Mouse (Mus musculus): Measurements from ENCODE around the gene Nectin2. TPM values are rescaled to one million over a fixed set of nuclear protein-coding genes. Genes with fewer than 3 reads are reported as not detected.

Nectin2 gene
- polyA plus RNA-seq, 1 experiment from 2014 or later, result 93.1 TPM

GRCm38 (mm10) chr7:19760021-19760420 is 9.7 kb upstream of the Nectin2 start:
- Histone ChIP-seq H3K4me2 (replicated peaks; ENCODE audit: low read depth) (no peak overlapping the region), H3K4me3 (ENCODE audit: low read depth, low read length) (no peak overlapping the region), H3K36me3 (ENCODE audit: control insufficient read depth, insufficient read depth) (peaks cover 10% of the 10 kb centered on the region), H3K4me1 (replicated peaks; ENCODE audit: control insufficient read depth, insufficient read depth, low read length) (no peaks in the 10 kb centered on the region), H3K27ac (ENCODE audit: low read depth, low read length) (no peak overlapping the region), H3K9me3 (ENCODE audit: control insufficient read depth) (no peaks in the 10 kb centered on the region), H3K9ac (ENCODE audit: low read depth, low read length) (no peak overlapping the region), H3K27me3 (replicated peaks; ENCODE audit: control insufficient read depth, insufficient read depth, low read length) (no peaks in the 10 kb centered on the region)
- no peak for ATAC-seq
- TF ChIP-seq CTCF (IDR thresholded peaks at IDR 0.05; ENCODE audit: low read depth), result no peak
- 63% methylated on average over 13 of the region's 13 CpGs for WGBS

- no peak for ATAC-seq
- Histone ChIP-seq H3K27ac (ENCODE audit: low read depth, low read length) (no peak overlapping the region), H3K9me3 (ENCODE audit: control insufficient read depth) (no peaks in the 10 kb centered on the region), H3K4me1 (replicated peaks; ENCODE audit: control insufficient read depth, insufficient read depth, low read length) (peaks cover 2% of the 10 kb centered on the region; the same call in 1 of the 2 replicates), H3K4me2 (replicated peaks; ENCODE audit: low read depth) (no peak overlapping the region), H3K4me3 (ENCODE audit: low read depth, low read length) (no peak overlapping the region), H3K36me3 (ENCODE audit: control insufficient read depth, insufficient read depth) (peaks cover 5% of the 10 kb centered on the region), H3K9ac (ENCODE audit: low read depth, low read length) (no peak overlapping the region), H3K27me3 (replicated peaks; ENCODE audit: control insufficient read depth, insufficient read depth, low read length) (no peaks in the 10 kb centered on the region)
- TF ChIP-seq CTCF (IDR thresholded peaks at IDR 0.05; ENCODE audit: low read depth), result no peak
- WGBS, result 86% methylated on average over 13 of the region's 13 CpGs
Measured at GRCm38 (mm10) chr7:19758623-19759022, 8.3 kb upstream of the Nectin2 start.

- Histone ChIP-seq H3K27me3 (replicated peaks; ENCODE audit: control insufficient read depth, insufficient read depth, low read length) (no peaks in the 10 kb centered on the region), H3K27ac (ENCODE audit: low read depth, low read length) (peak overlapping the region; percentile 54; the same call in 1 of the 2 replicates), H3K4me3 (ENCODE audit: low read depth, low read length) (no peak overlapping the region), H3K9ac (ENCODE audit: low read depth, low read length) (no peak overlapping the region), H3K9me3 (ENCODE audit: control insufficient read depth) (no peaks in the 10 kb centered on the region), H3K4me2 (replicated peaks; ENCODE audit: low read depth) (peak overlapping the region; percentile 18; the same call in 1 of the 2 replicates), H3K36me3 (ENCODE audit: control insufficient read depth, insufficient read depth) (no peaks in the 10 kb centered on the region; the same call in 1 of the 2 replicates), H3K4me1 (replicated peaks; ENCODE audit: control insufficient read depth, insufficient read depth, low read length) (peaks cover 4% of the 10 kb centered on the region; the same call in 1 of the 2 replicates)
- TF ChIP-seq CTCF (IDR thresholded peaks at IDR 0.05; ENCODE audit: low read depth), result no peak
- WGBS, result 62% methylated on average over 23 of the region's 24 CpGs
- ATAC-seq, result no peak
Measured at GRCm38 (mm10) chr7:19755851-19756786, 5.8 kb upstream of the Nectin2 start.

- peak; percentile 54 for TF ChIP-seq CTCF (IDR thresholded peaks at IDR 0.05; ENCODE audit: low read depth)
- Histone ChIP-seq H3K4me3 (ENCODE audit: low read depth, low read length) (no peak overlapping the region), H3K9me3 (ENCODE audit: control insufficient read depth) (no peaks in the 10 kb centered on the region), H3K27ac (ENCODE audit: low read depth, low read length) (no peak overlapping the region), H3K9ac (ENCODE audit: low read depth, low read length) (no peak overlapping the region), H3K4me1 (replicated peaks; ENCODE audit: control insufficient read depth, insufficient read depth, low read length) (peaks cover 11% of the 10 kb centered on the region; the same call in 1 of the 2 replicates), H3K4me2 (replicated peaks; ENCODE audit: low read depth) (no peak overlapping the region), H3K36me3 (ENCODE audit: control insufficient read depth, insufficient read depth) (no peaks in the 10 kb centered on the region; the same call in 1 of the 2 replicates), H3K27me3 (replicated peaks; ENCODE audit: control insufficient read depth, insufficient read depth, low read length) (no peaks in the 10 kb centered on the region)
- WGBS, result 72% methylated on average over 2 of the region's 2 CpGs
- no peak for ATAC-seq
Measured at GRCm38 (mm10) chr7:19755008-19755407, 4.7 kb upstream of the Nectin2 start.

GRCm38 (mm10) chr7:19754065-19754464 is 3.8 kb upstream of the Nectin2 start:
- TF ChIP-seq CTCF (IDR thresholded peaks at IDR 0.05; ENCODE audit: low read depth), result no peak
- no peaks in the 10 kb centered on the region for H3K27me3 ChIP-seq (replicated peaks; ENCODE audit: control insufficient read depth, insufficient read depth, low read length)
- 77% methylated on average over 1 of the region's 1 CpGs for WGBS
- 0 out of 2 replicates have a peak overlapping the region, but pooled peaks have one; percentile 9 for H3K4me2 ChIP-seq (replicated peaks; ENCODE audit: low read depth)
- no peaks in the 10 kb centered on the region; the same call in 1 of the 2 replicates for H3K36me3 ChIP-seq (ENCODE audit: control insufficient read depth, insufficient read depth)
- no peak overlapping the region for H3K27ac ChIP-seq (ENCODE audit: low read depth, low read length)
- no peak for ATAC-seq
- no peak overlapping the region for H3K9ac ChIP-seq (ENCODE audit: low read depth, low read length)
- H3K9me3 ChIP-seq (ENCODE audit: control insufficient read depth), result no peaks in the 10 kb centered on the region
- no peak overlapping the region for H3K4me3 ChIP-seq (ENCODE audit: low read depth, low read length)
- peaks cover 11% of the 10 kb centered on the region; the same call in 1 of the 2 replicates for H3K4me1 ChIP-seq (replicated peaks; ENCODE audit: control insufficient read depth, insufficient read depth, low read length)

GRCm38 (mm10) chr7:19753587-19753986 is 3.3 kb upstream of the Nectin2 start:
- 42% methylated on average over 7 of the region's 7 CpGs for WGBS
- ATAC-seq, result no peak
- Histone ChIP-seq H3K4me1 (replicated peaks; ENCODE audit: control insufficient read depth, insufficient read depth, low read length) (peaks cover 11% of the 10 kb centered on the region; the same call in 1 of the 2 replicates), H3K4me2 (replicated peaks; ENCODE audit: low read depth) (0 out of 2 replicates have a peak overlapping the region, but pooled peaks have one; percentile 9), H3K27ac (ENCODE audit: low read depth, low read length) (no peak overlapping the region), H3K9me3 (ENCODE audit: control insufficient read depth) (no peaks in the 10 kb centered on the region), H3K36me3 (ENCODE audit: control insufficient read depth, insufficient read depth) (no peaks in the 10 kb centered on the region; the same call in 1 of the 2 replicates), H3K27me3 (replicated peaks; ENCODE audit: control insufficient read depth, insufficient read depth, low read length) (no peaks in the 10 kb centered on the region), H3K9ac (ENCODE audit: low read depth, low read length) (no peak overlapping the region), H3K4me3 (ENCODE audit: low read depth, low read length) (no peak overlapping the region)
- 0 out of 2 replicates have a peak, but pooled peaks have one; percentile 23 for TF ChIP-seq CTCF (IDR thresholded peaks at IDR 0.05; ENCODE audit: low read depth)

Measured in intestine, postnatal 0 days (tissue).